Mouse (Mus musculus) limb, embryonic 12.5 days (tissue): ENCODE results near the gene Rhof. TPM values are rescaled to one million over a fixed set of nuclear protein-coding genes. Genes with fewer than 3 reads are reported as not detected.
A peak's percentile ranks its signal among the peaks of the same experiment; 100 is the strongest.

ENCODE experiments used
- ATAC-seq: fragments of 200-750 bp; cut with Nextera tagmentation; 2 replicates; pipeline ENCODE4 v1.8.0; 2017; ENCODE audit warnings: low read depth, moderate TSS enrichment; ENCODE audit not compliant: insufficient number of reproducible peaks, insufficient read depth, low FRiP score, low TSS enrichment
- H3K27ac ChIP-seq: fragments of 300-500 bp; sonication (generic); 2 replicates; pipeline ENCODE4 v1.5.1; 2016; ENCODE audit warnings: mild to moderate bottlenecking, moderate library complexity
- H3K27me3 ChIP-seq: fragments of 300-500 bp; sonication (generic); 2 replicates; pipeline ENCODE4 v1.6.1; 2016; ENCODE audit warnings: mild to moderate bottlenecking, moderate library complexity
- H3K36me3 ChIP-seq: fragments of 300-500 bp; sonication (generic); 2 replicates; pipeline ENCODE4 v1.6.1; 2016; ENCODE audit warnings: mild to moderate bottlenecking, moderate library complexity
- H3K4me1 ChIP-seq: fragments of 300-500 bp; sonication (generic); replicated peaks from 2 replicates; pipeline ENCODE4 v1.6.1; 2016
- H3K4me2 ChIP-seq: fragments of 300-500 bp; sonication (generic); 2 replicates; pipeline ENCODE4 v1.6.1; 2016; ENCODE audit warnings: mild to moderate bottlenecking, moderate library complexity
- H3K4me3 ChIP-seq: fragments of 300-500 bp; sonication (generic); replicated peaks from 2 replicates; pipeline ENCODE4 v1.5.1; 2016; ENCODE audit warnings: mild to moderate bottlenecking
- H3K9ac ChIP-seq: fragments of 300-500 bp; sonication (generic); replicated peaks from 2 replicates; pipeline ENCODE4 v1.6.1; 2016; ENCODE audit warnings: mild to moderate bottlenecking, moderate library complexity
- H3K9me3 ChIP-seq: fragments of 300-500 bp; sonication (generic); 2 replicates; pipeline ENCODE4 v1.6.1; 2016; ENCODE audit warnings: mild to moderate bottlenecking, moderate library complexity
- WGBS: fragments of 180-500 bp; shearing (Covaris S2); methylation state at CpG from one replicate; pipeline ENCODE4 v1.1.7; 2016; 5-methylcytosine and 5-hydroxymethylcytosine counted together
- polyA plus RNA-seq: library from polyadenylated mRNA; unstranded; fragments of >200 nt; fragmentation: Nextera tagmentation; extraction: Ambion mirVana; gene quantifications from 2 replicates; pipeline ENCODE4 v1.2.1, GENCODE M21; 2016

Gene Rhof
- 2.9 and 3.0 TPM in 2 replicates for polyA plus RNA-seq

DNA sequence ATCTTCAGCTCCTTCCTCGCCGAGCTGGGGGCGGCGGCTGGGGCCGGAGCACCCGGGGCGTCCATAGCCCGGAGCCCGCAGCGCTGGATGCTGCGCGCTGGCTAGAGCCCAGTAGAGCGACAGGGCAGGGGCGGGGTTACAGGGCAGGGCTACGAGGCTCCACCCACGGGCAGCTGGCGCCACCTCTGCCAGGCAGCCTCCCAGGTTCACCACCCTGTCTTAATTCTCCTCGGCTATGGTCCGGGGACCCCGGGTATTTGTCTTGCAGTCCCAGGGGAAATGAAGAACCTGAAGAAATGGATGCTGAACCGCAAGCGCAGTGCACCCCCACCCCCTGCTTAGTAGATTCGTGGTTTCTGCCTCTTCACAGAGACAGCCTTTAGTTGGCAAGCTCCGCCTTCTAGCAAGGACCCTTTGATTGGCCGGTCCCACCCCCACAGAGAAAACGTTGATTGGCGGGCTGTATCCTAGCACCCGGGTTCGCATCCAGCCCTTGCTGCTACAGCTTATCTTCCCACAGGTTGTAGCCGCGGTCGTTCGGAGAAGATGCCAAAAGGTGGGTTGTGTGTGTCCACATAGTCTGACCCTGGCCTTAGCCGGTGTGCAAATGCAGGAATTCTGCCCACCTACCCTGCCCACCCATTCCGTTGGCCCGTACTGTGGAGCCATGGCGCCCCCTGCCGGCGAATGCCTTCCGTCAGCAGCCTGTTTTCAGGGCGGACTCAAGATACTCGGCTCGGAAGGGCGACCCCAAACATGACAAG, at the start of gene Rhof:
Gene Rhof, minus strand, starts transcription at position 385 of the 764 bp plus-strand sequence.
- peaks cover 65% of the 10 kb centered on the region for H3K4me1 ChIP-seq
- 3% methylated on average over 44 of the region's 44 CpGs for WGBS
- no peaks in the 10 kb centered on the region for H3K9me3 ChIP-seq
- ATAC-seq = peak; percentile 45; the same call in 1 of the 2 replicates
- peak within 1 kb of the TSS; percentile 100 for H3K27ac ChIP-seq
- H3K27me3 ChIP-seq = no peaks in the 10 kb centered on the region
- H3K9ac ChIP-seq = peak within 1 kb of the TSS; percentile 53; the same call in 1 of the 2 replicates
- H3K36me3 ChIP-seq = peaks cover 62% of the 10 kb centered on the region
- H3K4me3 ChIP-seq = peak within 1 kb of the TSS; percentile 39
- H3K4me2 ChIP-seq = peak within 1 kb of the TSS; percentile 100

DNA sequence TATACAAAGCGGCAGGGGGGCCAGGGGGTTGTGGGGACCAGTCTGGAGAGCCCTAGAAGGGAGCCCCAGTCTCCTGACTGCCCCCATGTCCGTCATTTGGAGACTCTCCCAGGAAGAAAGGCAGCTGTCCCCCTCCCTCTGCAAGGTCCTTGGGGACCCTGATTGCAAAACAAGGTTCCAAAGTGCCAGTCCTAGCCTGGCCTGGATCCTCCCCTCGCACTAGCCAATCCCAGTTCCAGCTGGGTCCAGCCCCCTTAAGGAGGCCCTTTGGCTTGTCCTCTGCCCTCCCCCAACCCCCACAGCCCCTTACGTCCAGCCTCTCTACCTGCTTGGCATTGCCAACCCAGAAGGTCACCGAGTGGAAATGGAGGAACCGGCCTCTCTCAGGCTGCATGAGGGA, 49.0 kb upstream of the Rhof start:
- Histone ChIP-seq H3K27ac (no peak overlapping the region), H3K4me2 (no peak overlapping the region), H3K4me3 (no peak overlapping the region), H3K4me1 (no peaks in the 10 kb centered on the region), H3K27me3 (peaks cover 8% of the 10 kb centered on the region), H3K36me3 (no peaks in the 10 kb centered on the region), H3K9ac (no peak overlapping the region), H3K9me3 (0 out of 2 replicates have a peak, but pooled peaks cover 5% of the 10 kb centered on the region)
- WGBS = 72% methylated on average over 6 of the region's 6 CpGs
- ATAC-seq = no peak

- no peak overlapping the region for H3K9ac ChIP-seq
- H3K27ac ChIP-seq = no peak overlapping the region
- no peak for ATAC-seq
- no peak overlapping the region for H3K4me3 ChIP-seq
- H3K36me3 ChIP-seq = no peaks in the 10 kb centered on the region
- no peak overlapping the region for H3K4me2 ChIP-seq
- H3K27me3 ChIP-seq = peaks cover 8% of the 10 kb centered on the region
- no peaks in the 10 kb centered on the region for H3K4me1 ChIP-seq
- 0 out of 2 replicates have a peak, but pooled peaks cover 5% of the 10 kb centered on the region for H3K9me3 ChIP-seq
- WGBS = 92% methylated on average over 15 of the region's 15 CpGs
Observed at GRCm38 (mm10) chr5:123180390-123180789, 47.9 kb upstream of the Rhof start.

GRCm38 (mm10) chr5:123178792-123179191, 46.3 kb upstream of the Rhof start:
- peaks cover 5% of the 10 kb centered on the region; the same call in 1 of the 2 replicates for H3K9me3 ChIP-seq
- no peak overlapping the region for H3K4me2 ChIP-seq
- WGBS = 86% methylated on average over 5 of the region's 5 CpGs
- no peak overlapping the region for H3K9ac ChIP-seq
- H3K4me3 ChIP-seq = no peak overlapping the region
- ATAC-seq = no peak
- H3K4me1 ChIP-seq = no peaks in the 10 kb centered on the region
- H3K27ac ChIP-seq = no peak overlapping the region
- H3K27me3 ChIP-seq = no peaks in the 10 kb centered on the region; the same call in 1 of the 2 replicates
- H3K36me3 ChIP-seq = no peaks in the 10 kb centered on the region

DNA sequence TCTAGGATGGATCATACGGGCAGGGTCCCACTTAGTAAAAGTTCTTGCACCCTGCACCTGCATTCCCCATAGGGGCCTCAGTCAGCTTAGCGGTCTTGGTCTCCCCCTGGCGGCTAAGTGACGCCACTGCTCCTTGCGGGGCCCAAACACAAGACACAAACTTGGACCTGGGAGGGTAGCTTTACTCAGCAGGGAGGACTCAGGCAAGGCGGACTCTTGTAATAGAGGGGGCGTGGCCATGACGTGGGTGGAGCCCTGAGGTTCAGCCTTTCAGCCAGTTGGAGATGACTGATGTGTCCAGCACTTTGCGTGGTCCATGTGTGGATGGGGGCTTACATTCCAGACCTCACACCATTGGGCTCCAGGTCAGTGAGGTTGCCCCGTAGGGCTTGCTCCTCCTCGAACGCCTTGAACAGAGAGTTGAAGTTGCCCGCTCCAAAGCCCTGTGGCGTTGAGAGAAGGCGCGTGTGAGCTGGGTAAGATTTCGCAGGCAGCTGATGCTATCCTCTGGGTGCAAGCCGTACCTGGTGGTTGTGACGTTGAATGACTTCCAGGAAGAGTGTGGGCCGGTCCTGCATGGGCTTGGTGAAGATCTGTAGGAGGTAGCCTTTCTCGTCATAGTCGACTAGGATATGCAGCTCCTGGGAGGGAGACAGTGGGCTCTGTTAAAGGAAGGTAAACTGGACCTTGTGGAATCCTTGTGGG, 39.3 kb upstream of the Rhof start:
- ATAC-seq = peak; percentile 80
- Histone ChIP-seq H3K9me3 (no peaks in the 10 kb centered on the region; the same call in 1 of the 2 replicates), H3K4me2 (peak overlapping the region; percentile 51), H3K36me3 (peaks cover 7% of the 10 kb centered on the region), H3K4me1 (peaks cover 24% of the 10 kb centered on the region), H3K27ac (peak overlapping the region; percentile 56; the same call in 1 of the 2 replicates), H3K4me3 (peak overlapping the region; percentile 34), H3K9ac (0 out of 2 replicates have a peak overlapping the region, but pooled peaks have one; percentile 1), H3K27me3 (no peaks in the 10 kb centered on the region)
- WGBS = 12% methylated on average over 22 of the region's 22 CpGs

DNA sequence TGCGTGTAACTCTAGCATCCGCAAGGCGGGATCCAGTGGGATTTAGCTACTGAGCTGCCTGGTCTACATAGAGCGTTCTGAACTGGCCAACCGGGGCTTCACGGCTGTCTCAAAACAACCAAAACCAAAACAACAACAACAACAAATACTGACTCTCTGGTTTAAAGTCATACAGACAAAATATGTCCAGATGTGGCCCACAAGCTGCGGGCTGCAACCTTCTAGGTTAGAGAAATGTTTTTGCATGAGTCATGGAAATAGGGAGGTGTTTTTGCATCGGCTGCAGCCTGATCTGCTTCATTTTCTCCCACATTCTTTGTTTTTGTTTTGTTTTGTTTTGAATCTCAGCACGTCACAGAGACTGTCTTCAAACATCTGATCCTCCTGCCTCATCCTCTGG, 37.9 kb upstream of the Rhof start:
- Histone ChIP-seq H3K27me3 (no peaks in the 10 kb centered on the region), H3K9me3 (no peaks in the 10 kb centered on the region; the same call in 1 of the 2 replicates), H3K4me2 (no peak overlapping the region), H3K4me1 (peaks cover 24% of the 10 kb centered on the region), H3K9ac (no peak overlapping the region), H3K27ac (0 out of 2 replicates have a peak overlapping the region, but pooled peaks have one; percentile 1), H3K36me3 (peaks cover 21% of the 10 kb centered on the region), H3K4me3 (no peak overlapping the region)
- no peak for ATAC-seq
- 80% methylated on average over 9 of the region's 9 CpGs for WGBS

DNA sequence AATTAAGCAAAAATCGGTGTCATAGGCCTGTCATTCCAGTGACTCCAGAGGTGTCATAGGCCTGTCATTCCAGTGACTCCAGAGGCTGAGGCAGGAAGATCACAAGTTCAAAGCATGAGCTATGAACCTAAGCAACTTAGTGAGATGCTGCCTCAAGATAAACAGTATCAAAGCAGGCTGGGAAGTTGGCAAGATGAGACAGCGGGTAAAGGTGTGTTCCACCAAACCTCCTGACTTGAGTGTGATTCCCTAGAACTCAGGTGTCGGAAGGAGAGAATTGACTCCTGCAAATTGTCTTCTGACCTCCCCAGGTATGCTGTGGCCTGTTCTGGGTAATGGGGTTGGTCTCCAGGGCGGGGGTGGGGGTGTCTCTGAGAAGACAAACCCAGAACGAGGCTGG, 36.8 kb upstream of the Rhof start, which contains the start of gene Psmd9:
Gene Psmd9, plus strand, starts transcription at position 130 of the 400 bp plus-strand sequence.
- no peak for ATAC-seq
- Histone ChIP-seq H3K27ac (peak within 1 kb of the TSS; percentile 1; the same call in 1 of the 2 replicates), H3K4me1 (peaks cover 24% of the 10 kb centered on the region), H3K27me3 (no peaks in the 10 kb centered on the region), H3K4me3 (no peak within 1 kb of the TSS), H3K9ac (no peak within 1 kb of the TSS), H3K9me3 (no peaks in the 10 kb centered on the region), H3K4me2 (no peak within 1 kb of the TSS), H3K36me3 (peaks cover 26% of the 10 kb centered on the region)
- WGBS = 88% methylated on average over 5 of the region's 5 CpGs

- no peak overlapping the region for H3K4me3 ChIP-seq
- H3K4me1 ChIP-seq = peaks cover 17% of the 10 kb centered on the region
- H3K27ac ChIP-seq = no peak overlapping the region
- 84% methylated on average over 5 of the region's 5 CpGs for WGBS
- no peaks in the 10 kb centered on the region for H3K9me3 ChIP-seq
- H3K27me3 ChIP-seq = no peaks in the 10 kb centered on the region
- no peak overlapping the region for H3K4me2 ChIP-seq
- H3K36me3 ChIP-seq = peaks cover 43% of the 10 kb centered on the region
- H3K9ac ChIP-seq = no peak overlapping the region
- ATAC-seq = no peak
Observed at GRCm38 (mm10) chr5:123167591-123167990, 35.1 kb upstream of the Rhof start.

GRCm38 (mm10) chr5:123166437-123166836, 33.9 kb upstream of the Rhof start:
- peaks cover 55% of the 10 kb centered on the region for H3K36me3 ChIP-seq
- H3K9ac ChIP-seq = no peak overlapping the region
- H3K4me2 ChIP-seq = no peak overlapping the region
- no peak overlapping the region for H3K27ac ChIP-seq
- H3K9me3 ChIP-seq = no peaks in the 10 kb centered on the region
- ATAC-seq = no peak
- no peaks in the 10 kb centered on the region for H3K27me3 ChIP-seq
- no peak overlapping the region for H3K4me3 ChIP-seq
- 89% methylated on average over 10 of the region's 10 CpGs for WGBS
- H3K4me1 ChIP-seq = peaks cover 6% of the 10 kb centered on the region

DNA sequence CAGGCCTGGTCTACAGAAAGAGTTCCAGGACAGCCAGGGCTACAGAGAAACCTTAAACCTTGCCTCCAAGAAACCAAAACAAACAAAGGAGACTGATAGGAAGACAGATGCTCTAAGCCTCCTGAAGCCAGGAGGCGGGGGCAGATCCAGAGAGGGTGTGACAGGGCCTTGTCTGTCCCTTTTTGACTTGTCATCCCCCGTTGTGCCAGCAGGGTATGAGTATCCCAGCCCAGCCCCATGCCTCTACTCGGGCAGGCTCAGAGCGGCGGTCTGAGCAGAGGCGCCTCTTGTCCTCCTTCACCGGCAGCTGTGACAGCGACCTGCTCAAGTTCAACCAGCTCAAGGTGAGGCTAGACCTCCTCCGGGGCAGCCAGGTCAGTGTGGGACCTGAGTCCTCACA, 30.4 kb upstream of the Rhof start:
- 91% methylated on average over 9 of the region's 9 CpGs for WGBS
- Histone ChIP-seq H3K27me3 (no peaks in the 10 kb centered on the region), H3K27ac (no peak overlapping the region), H3K4me1 (no peaks in the 10 kb centered on the region), H3K9me3 (no peaks in the 10 kb centered on the region), H3K36me3 (peaks cover 88% of the 10 kb centered on the region), H3K4me3 (no peak overlapping the region), H3K4me2 (no peak overlapping the region), H3K9ac (no peak overlapping the region)
- no peak for ATAC-seq

- H3K27me3 ChIP-seq = no peaks in the 10 kb centered on the region
- H3K27ac ChIP-seq = no peak overlapping the region
- 92% methylated on average over 15 of the region's 15 CpGs for WGBS
- no peak overlapping the region for H3K9ac ChIP-seq
- no peaks in the 10 kb centered on the region for H3K4me1 ChIP-seq
- no peaks in the 10 kb centered on the region for H3K9me3 ChIP-seq
- H3K4me2 ChIP-seq = no peak overlapping the region
- peaks cover 90% of the 10 kb centered on the region for H3K36me3 ChIP-seq
- no peak for ATAC-seq
- H3K4me3 ChIP-seq = no peak overlapping the region
Observed at GRCm38 (mm10) chr5:123160341-123160740, 27.8 kb upstream of the Rhof start.
